Comparison of ENCODE assay signal across 21 mouse cellular contexts in the genomic region with DNA sequence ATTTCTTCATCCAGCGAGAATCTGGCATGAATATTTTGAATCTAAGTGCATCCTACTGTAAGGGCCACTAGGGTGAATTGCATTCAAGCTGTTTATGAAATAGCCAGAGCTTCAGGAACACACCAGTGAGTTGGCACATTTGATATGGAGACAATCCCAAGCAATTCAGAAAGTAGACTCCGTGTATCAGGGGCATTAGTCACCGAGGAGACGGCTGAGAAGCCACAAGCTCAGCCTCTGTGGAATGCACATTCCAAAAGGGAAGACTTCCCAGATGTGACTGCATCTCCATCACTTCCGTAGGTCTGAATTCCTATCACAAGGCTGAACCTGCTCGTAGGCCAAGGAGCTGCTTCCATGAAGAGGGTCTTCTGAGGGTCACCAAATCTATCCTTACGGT.
"Had no signal": no experiment of that assay in that cellular context is flagged by ENCODE, and none has a peak within 500 bp of the region (broad histone marks: within the 10 kb centered on the region; RNA-seq: fewer than 3 reads in every experiment).

No protein-coding gene starts in this region.

- DNase-seq: kidney, adult 8-10 months; kidney, postnatal 25 days; layer of hippocampus, adult 9-11 months; layer of hippocampus, postnatal 36 days; liver, embryonic 13.5 days; lung, adult 2 months; lung, postnatal 14 days; lung, postnatal 4 days; right cerebral cortex, adult 18-20 months; right cerebral cortex, postnatal 14 days; right cerebral cortex, postnatal 4 days; thymus, adult 2 months; thymus, postnatal 14 days; thymus, postnatal 4 days had no signal

- H3K4me1 ChIP-seq: liver, embryonic 13.5 days; midbrain, embryonic 12.5 days; neural tube, embryonic 12.5 days; neural tube, embryonic 15.5 days had no signal

- H3K27ac ChIP-seq: layer of hippocampus, adult 2 months; left cerebral cortex, adult 2 months; liver, embryonic 13.5 days; midbrain, embryonic 12.5 days; neural tube, embryonic 12.5 days; neural tube, embryonic 15.5 days; stomach, postnatal 0 days had no signal

- ATAC-seq: midbrain, embryonic 16.5 days had no signal

- H3K4me3 ChIP-seq: layer of hippocampus, adult 2 months; left cerebral cortex, adult 2 months; liver, embryonic 13.5 days; midbrain, embryonic 12.5 days; neural tube, embryonic 12.5 days; neural tube, embryonic 15.5 days had no signal
